Mouse (Mus musculus): ENCODE measurements around the gene Sema3g.

DNA sequence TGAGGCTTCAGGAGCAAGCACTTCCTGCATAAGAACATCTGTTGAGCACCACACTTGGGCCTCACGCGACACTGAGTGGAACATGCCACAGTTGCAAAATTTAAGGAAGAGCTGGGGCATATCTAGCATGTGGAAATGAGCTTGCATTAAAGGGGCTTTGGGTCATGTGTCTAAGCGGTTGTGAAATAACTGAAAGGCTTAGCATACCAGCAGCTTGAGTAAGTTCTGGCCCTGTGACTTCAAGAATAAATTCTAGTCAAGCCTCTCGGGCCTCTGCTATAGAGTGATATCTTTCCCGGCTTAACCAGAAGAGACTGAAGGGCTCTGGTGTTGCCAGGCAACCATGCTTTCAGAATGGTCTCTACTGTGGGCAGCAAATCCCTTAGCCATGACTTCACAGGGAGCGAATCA is 28.9 kb upstream of the Sema3g start:
- TF ChIP-seq CTCF (conservative IDR thresholded peaks at IDR 0.05; ENCODE audit: insufficient read depth, insufficient read length, low read depth, low read length) (no peak), POLR2A (IDR thresholded peaks at IDR 0.05; ENCODE audit: low read depth, low read length) (no peak)
